Mouse (Mus musculus) urinary bladder, postnatal 4 days (tissue): ENCODE measurements around the gene Trafd1.
"Not testable (repeated sequence)": the region's sequence is repeated elsewhere in the genome, so short reads cannot be mapped to it uniquely, and the experiment has no call there.

ENCODE experiments used
- DNase-seq, 2 experiments: peaks; one replicate each; pipeline ENCODE4 v3.0.0; 2021 to 2022; ENCODE audit warnings: low spot score in 2 of 2

Gene Trafd1

DNA sequence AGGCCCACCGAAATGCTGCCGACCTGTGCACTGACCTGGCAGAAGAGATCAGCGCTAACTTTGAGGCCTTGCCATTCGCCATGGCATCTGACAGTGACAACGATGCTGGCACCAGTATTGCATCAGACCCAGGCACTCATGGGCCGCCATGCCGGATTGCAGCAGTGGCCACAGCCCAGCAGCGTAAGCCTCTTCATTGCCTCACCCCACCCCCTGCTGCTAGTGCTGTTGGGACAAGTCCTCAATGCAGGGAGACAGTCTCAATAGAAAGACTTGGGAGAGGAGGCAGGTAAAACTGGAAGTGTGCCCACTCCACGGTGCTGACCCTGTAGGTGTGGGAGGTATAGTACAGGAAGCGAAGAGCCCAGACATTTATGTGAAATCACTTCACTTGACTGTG is 53.7 kb downstream of the Trafd1 start:
- no peak for DNase-seq

DNA sequence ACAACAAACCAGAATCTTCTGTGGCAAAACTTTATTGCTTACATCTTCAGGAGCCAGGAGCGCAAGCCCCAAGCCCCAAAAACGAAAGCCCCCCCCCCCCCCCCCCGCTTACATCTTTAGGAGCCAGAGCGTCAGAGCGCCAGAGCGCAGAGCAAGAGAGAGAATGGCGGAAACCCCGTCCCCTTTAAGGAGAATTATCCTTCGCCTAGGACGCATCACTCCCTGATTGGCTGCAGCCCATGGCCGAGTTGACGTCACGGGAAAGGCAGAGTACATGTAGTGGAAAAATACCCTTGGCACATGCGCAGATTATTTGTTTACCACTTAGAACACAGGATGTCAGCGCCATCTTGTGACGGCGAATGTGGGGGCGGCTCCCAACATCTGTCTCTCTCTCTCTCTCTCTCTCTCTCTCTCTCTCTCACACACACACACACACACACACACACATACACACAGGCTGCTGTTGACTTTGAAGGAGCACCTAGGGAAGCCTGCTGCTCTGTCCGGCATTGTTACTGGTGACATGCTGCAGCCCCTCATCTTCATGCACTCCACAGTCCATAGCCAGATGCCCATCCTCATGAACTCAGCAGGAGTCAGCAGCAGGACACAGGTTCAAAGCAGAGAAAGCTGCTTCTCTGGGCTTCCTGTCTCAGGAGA is 55.1 kb downstream of the Trafd1 start:
- DNase-seq = not testable (repeated sequence)

DNA sequence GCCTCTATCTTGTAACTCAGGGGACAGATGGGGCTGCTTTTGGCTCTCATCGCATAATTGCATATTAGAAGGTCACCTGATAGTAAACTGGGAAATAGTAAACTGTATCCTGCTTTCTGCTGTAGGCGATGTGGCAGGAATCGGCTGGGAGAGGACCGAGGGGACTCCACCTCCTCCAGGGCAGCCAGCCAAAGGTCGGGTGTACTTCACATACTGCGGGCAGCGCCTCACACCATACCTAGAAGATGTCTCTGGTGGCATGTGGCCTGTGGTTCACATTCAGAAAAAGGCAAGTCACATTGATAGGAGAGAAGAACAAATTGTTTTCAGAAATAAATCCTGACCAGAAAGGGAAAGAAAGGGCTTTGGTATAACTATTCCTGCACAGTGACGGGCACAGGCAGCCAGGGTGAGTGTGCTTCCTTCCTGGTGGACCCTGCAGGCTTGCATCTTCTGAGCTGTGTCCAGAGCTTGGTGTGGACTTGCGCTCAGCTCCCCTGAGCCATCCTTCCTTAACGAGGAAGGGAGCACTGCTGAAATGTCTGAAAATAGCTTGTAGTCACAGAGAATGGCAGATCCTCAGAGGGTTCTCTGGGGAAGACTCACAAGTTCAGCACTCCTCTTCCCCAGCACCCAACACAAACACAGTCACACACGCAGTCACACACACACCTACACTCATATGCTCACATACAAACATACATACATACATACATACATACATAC is 55.9 kb downstream of the Trafd1 start:
- DNase-seq = no peak

DNA sequence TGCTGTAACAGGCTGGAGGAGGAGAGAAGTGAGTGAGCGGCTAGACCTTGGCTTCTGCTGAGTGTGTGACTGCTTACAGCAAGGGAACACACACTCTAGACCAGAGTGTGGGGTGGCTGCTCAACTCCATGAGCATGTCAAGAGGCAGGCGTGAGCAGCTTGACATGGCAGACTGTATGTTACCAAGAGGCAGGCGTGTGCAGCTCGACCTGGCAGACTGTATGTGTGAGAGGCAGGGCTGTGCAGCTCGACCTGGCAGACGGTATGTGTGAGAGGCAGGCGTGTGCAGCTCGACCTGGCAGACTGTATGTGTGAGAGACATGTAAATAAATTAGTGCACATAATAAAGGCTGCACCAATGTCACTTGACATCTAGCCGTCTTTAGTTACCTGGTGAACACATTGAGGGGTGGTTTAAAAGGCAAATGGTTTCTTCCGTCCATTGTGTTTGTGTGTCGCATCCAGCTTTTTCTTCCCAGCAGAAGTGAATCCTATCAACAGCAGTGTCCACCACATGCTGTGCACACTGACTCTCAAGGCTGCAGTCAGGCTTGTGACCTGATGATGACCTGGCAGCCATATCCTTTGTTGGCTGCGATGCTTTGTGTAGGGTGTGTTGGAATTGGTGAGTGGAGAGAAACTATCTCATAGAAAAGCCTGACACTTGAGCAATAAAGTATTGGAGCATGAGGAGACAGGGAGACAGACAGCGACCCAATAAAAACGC is 59.2 kb downstream of the Trafd1 start:
- DNase-seq = no peak
